Mouse (Mus musculus) forebrain, embryonic 11.5 days (tissue): ENCODE results near the gene Rbfox2. TPM values are rescaled to one million over a fixed set of nuclear protein-coding genes. Genes with fewer than 3 reads are reported as not detected.

Experiments
- ATAC-seq: fragments of 200-750 bp; cut with Nextera tagmentation; replicated peaks from 2 replicates; pipeline ENCODE4 v1.8.0; 2017; ENCODE audit warnings: moderate TSS enrichment; ENCODE audit not compliant: low FRiP score
- DNase-seq: peaks from one replicate; pipeline ENCODE4 v3.0.0-alpha.2; 2017; ENCODE audit warnings: low spot score
- H3K27ac ChIP-seq: fragments of 300-500 bp; sonication (generic); 2 replicates; pipeline ENCODE4 v1.5.1; 2014; ENCODE audit warnings: low read depth, low read length
- H3K27me3 ChIP-seq: fragments of 300-500 bp; sonication (generic); 2 replicates; pipeline ENCODE4 v1.6.1; 2014; ENCODE audit warnings: mild to moderate bottlenecking, low read length, mixed read lengths; ENCODE audit not compliant: control insufficient read depth, insufficient read depth
- H3K36me3 ChIP-seq: fragments of 300-500 bp; sonication (generic); 2 replicates; pipeline ENCODE4 v1.6.1; 2014; ENCODE audit warnings: mild to moderate bottlenecking, low read length, moderate library complexity, mixed read lengths; ENCODE audit not compliant: control insufficient read depth, insufficient read depth
- H3K4me1 ChIP-seq: fragments of 300-500 bp; sonication (generic); replicated peaks from 2 replicates; pipeline ENCODE4 v1.6.1; 2014; ENCODE audit warnings: low read length, mixed read lengths; ENCODE audit not compliant: control insufficient read depth, insufficient read depth
- H3K4me2 ChIP-seq: fragments of 300-500 bp; sonication (generic); 2 replicates; pipeline ENCODE4 v1.6.1; 2014; ENCODE audit warnings: low read depth, mild to moderate bottlenecking, low read length, moderate library complexity, mixed read lengths; ENCODE audit not compliant: severe bottlenecking
- H3K4me3 ChIP-seq: fragments of 300-500 bp; sonication (generic); 2 replicates; pipeline ENCODE4 v1.5.1; 2014; ENCODE audit warnings: low read depth, low read length
- H3K9ac ChIP-seq: fragments of 300-500 bp; sonication (generic); 2 replicates; pipeline ENCODE4 v1.6.1; 2014; ENCODE audit warnings: low read length
- H3K9me3 ChIP-seq: fragments of 300-500 bp; sonication (generic); 2 replicates; pipeline ENCODE4 v1.6.1; 2016; ENCODE audit warnings: low read length, mixed read lengths; ENCODE audit not compliant: control insufficient read depth
- WGBS: fragments of 180-500 bp; shearing (Covaris S2); extraction: QIAGEN DNeasy Blood & Tissue Kit; methylation state at CpG from one replicate; pipeline ENCODE4 v1.1.7; 2014; 5-methylcytosine and 5-hydroxymethylcytosine counted together
- polyA plus RNA-seq: library from polyadenylated mRNA; unstranded; fragments of >200 nt; fragmentation: Nextera tagmentation; extraction: Ambion mirVana; gene quantifications from 2 replicates; pipeline ENCODE4 v1.2.1, GENCODE M21; 2014

The Rbfox2 gene
- polyA plus RNA-seq, 1 experiment from 2014 or later = 68.2 TPM

GRCm38 (mm10) chr15:77323226-77323625 is 16.4 kb upstream of the Rbfox2 start:
- Histone ChIP-seq H3K4me2 (no peak overlapping the region), H3K4me1 (no peaks in the 10 kb centered on the region), H3K27ac (no peak overlapping the region), H3K36me3 (no peaks in the 10 kb centered on the region), H3K27me3 (no peaks in the 10 kb centered on the region), H3K9me3 (no peaks in the 10 kb centered on the region), H3K9ac (no peak overlapping the region), H3K4me3 (no peak overlapping the region)
- ATAC-seq (no peak), DNase-seq (no peak)
- 90% methylated on average over 10 of the region's 10 CpGs for WGBS

- Histone ChIP-seq H3K4me2 (no peak overlapping the region), H3K36me3 (no peaks in the 10 kb centered on the region), H3K4me1 (peaks cover 3% of the 10 kb centered on the region; the same call in 1 of the 2 replicates), H3K9me3 (no peaks in the 10 kb centered on the region), H3K9ac (no peak overlapping the region), H3K4me3 (no peak overlapping the region), H3K27me3 (no peaks in the 10 kb centered on the region), H3K27ac (no peak overlapping the region)
- no peak for DNase-seq
- 39% methylated on average over 6 of the region's 6 CpGs for WGBS
- no peak for ATAC-seq
Observed at GRCm38 (mm10) chr15:77313701-77314100, 6.9 kb upstream of the Rbfox2 start.

- no peak for ATAC-seq
- Histone ChIP-seq H3K36me3 (no peaks in the 10 kb centered on the region), H3K4me2 (no peak overlapping the region), H3K9ac (no peak overlapping the region), H3K4me3 (no peak overlapping the region), H3K27me3 (no peaks in the 10 kb centered on the region), H3K9me3 (no peaks in the 10 kb centered on the region), H3K4me1 (peaks cover 3% of the 10 kb centered on the region; the same call in 1 of the 2 replicates), H3K27ac (no peak overlapping the region)
- 95% methylated on average over 7 of the region's 7 CpGs for WGBS
- DNase-seq = no peak
Observed at GRCm38 (mm10) chr15:77312796-77313195, 6.0 kb upstream of the Rbfox2 start.

GRCm38 (mm10) chr15:77307767-77308495 is 1.1 kb upstream of the Rbfox2 start:
- ATAC-seq (no peak), DNase-seq (no peak)
- Histone ChIP-seq H3K36me3 (no peaks in the 10 kb centered on the region), H3K4me1 (peaks cover 8% of the 10 kb centered on the region; the same call in 1 of the 2 replicates), H3K4me3 (no peak overlapping the region), H3K9me3 (no peaks in the 10 kb centered on the region), H3K4me2 (no peak overlapping the region; the same call in 1 of the 2 replicates), H3K9ac (no peak overlapping the region), H3K27me3 (no peaks in the 10 kb centered on the region), H3K27ac (no peak overlapping the region)
- WGBS = 76% methylated on average over 4 of the region's 4 CpGs

- peak overlapping the region; percentile 95 for H3K9ac ChIP-seq
- peak; percentile 58 for ATAC-seq
Observed at GRCm38 (mm10) chr15:77305852-77306546, 805 bp downstream of the Rbfox2 start.

GRCm38 (mm10) chr15:77304960-77305359 is 1.8 kb downstream of the Rbfox2 start:
- H3K27ac ChIP-seq = no peak overlapping the region
- H3K4me2 ChIP-seq = peak overlapping the region; percentile 78
- H3K9ac ChIP-seq = peak overlapping the region; percentile 95
- ATAC-seq = no peak
- no peaks in the 10 kb centered on the region for H3K27me3 ChIP-seq
- H3K36me3 ChIP-seq = no peaks in the 10 kb centered on the region
- H3K4me1 ChIP-seq = peaks cover 8% of the 10 kb centered on the region; the same call in 1 of the 2 replicates
- H3K9me3 ChIP-seq = no peaks in the 10 kb centered on the region
- DNase-seq = no peak
- peak overlapping the region; percentile 92 for H3K4me3 ChIP-seq
- 18% methylated on average over 3 of the region's 3 CpGs for WGBS

More at GRCm38 (mm10) chr15:77305852-77306546, 805 bp downstream of the Rbfox2 start:
- Histone ChIP-seq H3K27me3 (no peaks in the 10 kb centered on the region), H3K4me1 (peaks cover 8% of the 10 kb centered on the region; the same call in 1 of the 2 replicates), H3K36me3 (no peaks in the 10 kb centered on the region), H3K9me3 (no peaks in the 10 kb centered on the region), H3K4me3 (peak overlapping the region; percentile 92), H3K27ac (peak overlapping the region; percentile 96), H3K4me2 (peak overlapping the region; percentile 78)
- under 1% methylated on average over 51 of the region's 54 CpGs for WGBS
- peak; percentile 63 for DNase-seq

GRCm38 (mm10) chr15:77301122-77301521 is 5.7 kb downstream of the Rbfox2 start:
- no peak overlapping the region for H3K4me2 ChIP-seq
- DNase-seq = no peak
- H3K27ac ChIP-seq = no peak overlapping the region
- H3K4me3 ChIP-seq = no peak overlapping the region
- no peaks in the 10 kb centered on the region for H3K36me3 ChIP-seq
- H3K9ac ChIP-seq = no peak overlapping the region
- no peak for ATAC-seq
- WGBS = 76% methylated on average over 6 of the region's 6 CpGs
- peaks cover 8% of the 10 kb centered on the region; the same call in 1 of the 2 replicates for H3K4me1 ChIP-seq
- H3K9me3 ChIP-seq = no peaks in the 10 kb centered on the region
- H3K27me3 ChIP-seq = no peaks in the 10 kb centered on the region

- ATAC-seq (no peak), DNase-seq (no peak)
- Histone ChIP-seq H3K36me3 (no peaks in the 10 kb centered on the region), H3K9ac (no peak overlapping the region), H3K27me3 (no peaks in the 10 kb centered on the region), H3K9me3 (no peaks in the 10 kb centered on the region), H3K4me3 (no peak overlapping the region), H3K4me1 (no peaks in the 10 kb centered on the region), H3K4me2 (no peak overlapping the region), H3K27ac (no peak overlapping the region)
- WGBS = 75% methylated on average over 3 of the region's 3 CpGs
Observed at GRCm38 (mm10) chr15:77298564-77298963, 8.2 kb downstream of the Rbfox2 start.
